Mouse (Mus musculus): ENCODE data around the gene Chsy1.

Chsy1 gene

DNA sequence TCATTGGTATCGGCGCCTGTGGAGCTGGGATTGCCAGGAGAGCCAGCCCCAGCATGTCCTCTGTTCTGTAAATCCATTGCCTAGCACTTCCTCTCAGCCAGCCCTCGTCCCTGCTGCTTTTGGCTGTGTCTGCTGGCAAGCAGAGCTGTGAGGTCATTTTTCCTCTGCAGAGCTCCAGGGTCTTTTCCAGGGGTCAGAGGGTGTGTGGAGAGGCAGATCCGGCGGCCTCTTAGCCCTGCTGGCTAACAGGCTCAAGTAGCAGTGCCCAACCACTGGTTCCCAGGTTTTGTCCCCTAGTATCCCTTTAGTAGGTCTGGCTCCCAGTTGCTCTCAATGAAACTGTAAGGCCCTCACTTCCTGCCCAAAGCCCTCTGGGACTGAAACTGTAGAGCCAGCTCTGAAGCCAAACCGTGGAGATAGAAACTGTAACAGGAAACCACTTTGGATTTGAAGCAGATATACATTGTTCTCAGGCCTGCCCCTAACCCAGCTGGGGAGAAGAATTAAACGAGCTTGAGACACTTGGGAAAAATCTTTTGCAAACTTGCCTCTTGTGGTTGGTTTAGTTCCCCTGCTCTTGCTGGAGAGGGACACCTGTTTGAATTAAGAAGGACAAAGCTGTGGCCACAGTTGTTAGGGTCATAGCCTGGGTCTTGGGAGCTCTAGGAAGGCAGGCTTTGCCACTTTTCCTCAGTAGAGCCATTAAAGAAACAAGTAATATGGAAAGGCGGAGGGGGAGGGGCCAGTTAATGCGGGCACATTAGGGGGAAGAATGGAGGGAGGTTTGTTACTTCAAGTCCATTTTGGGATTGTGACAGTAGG is 109.1 kb downstream of the Chsy1 start:
- DNase-seq, result peak; percentile 49

DNA sequence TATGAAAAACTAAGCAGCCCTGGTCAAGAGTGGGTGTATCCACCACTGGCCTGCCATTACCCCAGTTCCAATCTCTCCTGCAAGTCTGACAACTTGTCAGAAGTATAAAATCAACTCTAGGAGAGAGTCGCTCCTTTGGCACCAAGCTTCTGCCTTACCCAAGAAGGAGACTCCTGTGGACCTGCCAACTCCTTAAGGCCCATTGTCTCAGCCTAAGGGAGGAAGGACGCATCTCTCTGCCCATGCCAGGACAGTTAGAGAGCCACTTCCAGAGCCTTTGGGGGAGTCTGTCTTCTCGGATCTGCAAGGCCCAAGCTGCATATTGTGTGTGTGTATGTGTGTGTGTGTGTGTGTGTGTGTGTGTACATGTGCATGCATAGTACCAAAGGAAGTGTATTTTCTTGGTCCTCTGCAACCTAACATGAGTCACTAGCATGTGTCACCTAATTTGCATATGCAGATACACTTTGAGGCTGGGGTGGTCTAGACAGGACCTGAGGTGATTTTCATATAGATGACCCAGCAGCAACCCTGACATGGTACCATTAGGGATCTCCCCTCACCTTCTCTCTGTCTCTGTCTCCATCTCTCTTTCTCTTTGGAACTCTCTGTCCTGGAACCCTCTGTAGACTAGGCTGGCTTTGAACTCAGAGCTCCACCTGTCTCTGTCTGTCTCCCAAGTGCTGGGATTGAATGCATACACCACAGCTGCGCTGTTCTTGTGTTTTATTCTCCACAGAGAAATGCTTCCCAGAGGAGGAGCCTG is 109.9 kb downstream of the Chsy1 start:
- no peak for DNase-seq

- DNase-seq, result no peak
Observed at GRCm38 (mm10) chr7:66219794-66220227, 110.5 kb downstream of the Chsy1 start.

GRCm38 (mm10) chr7:66222621-66223091 is 113.3 kb downstream of the Chsy1 start:
- DNase-seq, result no peak
